Mouse (Mus musculus): ENCODE results near the gene Gcsam. TPM values are rescaled to one million over a fixed set of nuclear protein-coding genes. Genes with fewer than 3 reads are reported as not detected.

The Gcsam gene
- polyA plus RNA-seq (2012; ENCODE audit: low replicate concordance): 0.05 and 0.25 TPM in 2 replicates

DNA sequence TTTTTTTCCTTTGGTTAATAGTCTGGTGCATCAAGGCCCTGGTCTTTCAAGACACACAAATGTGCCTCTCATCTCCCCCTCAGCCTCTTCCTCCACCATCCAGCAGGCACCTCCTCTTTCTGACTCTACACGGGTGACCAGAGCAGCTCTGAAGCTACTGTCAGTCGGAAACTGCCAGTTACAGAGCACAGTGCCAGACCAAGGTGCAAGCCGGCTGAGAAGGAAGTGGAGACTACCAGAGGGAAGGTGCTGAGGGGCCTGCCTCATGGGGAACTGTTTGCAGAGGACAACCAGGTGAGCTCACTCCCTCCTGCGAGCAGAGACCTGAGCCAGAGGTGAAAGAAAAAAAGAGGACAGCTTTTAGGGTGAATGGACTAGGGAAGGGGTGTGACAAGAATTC lies at the start of gene Gcsam:
Gene Gcsam (plus strand): TSS at position 114 of the 400 bp plus-strand sequence.

DNA sequence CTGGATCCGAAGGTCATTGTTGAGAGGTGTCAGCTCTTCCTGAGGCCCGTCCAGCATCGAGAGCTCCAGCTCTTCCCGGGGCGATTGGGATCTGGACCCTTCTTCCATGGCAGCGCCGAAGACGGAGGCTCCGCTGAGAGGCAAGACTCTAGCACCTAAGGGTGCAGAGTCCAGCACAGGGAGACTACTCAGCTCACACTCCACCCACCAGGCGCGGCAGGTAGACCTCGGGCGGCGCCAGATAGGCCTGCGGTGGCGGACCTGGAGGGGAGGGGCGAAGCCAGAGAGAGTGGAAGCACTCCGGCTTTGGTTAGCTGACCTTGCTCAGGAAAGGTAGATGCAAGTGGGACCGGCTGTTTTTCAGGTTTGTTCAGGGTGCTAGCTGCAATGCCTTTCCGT lies 43.8 kb downstream of the Gcsam start, which contains the start of gene BC016579:
Gene BC016579 (minus strand): TSS at position 135 of the 399 bp plus-strand sequence.

Other genes with a start within 250 kb of the Gcsam start
- 0.98 TPM in 1 of 2 replicates, not detected in the other for gene Cd200, start 201.3 kb upstream of the Gcsam start, polyA plus RNA-seq (2012; ENCODE audit: low replicate concordance)
- gene Gm609, start 117.4 kb upstream of the Gcsam start, polyA plus RNA-seq (2012; ENCODE audit: low replicate concordance): not detected in 2 replicates
- gene Gm17783, start 78.3 kb upstream of the Gcsam start, polyA plus RNA-seq (2012; ENCODE audit: low replicate concordance): not detected in 2 replicates
- not detected in 2 replicates for gene Slc9c1, start 75.1 kb upstream of the Gcsam start, polyA plus RNA-seq (2012; ENCODE audit: low replicate concordance)
- not detected in 2 replicates for gene BC016579, start 43.7 kb downstream of the Gcsam start, polyA plus RNA-seq (2012; ENCODE audit: low replicate concordance)
- gene Tmprss7, start 83.3 kb downstream of the Gcsam start, polyA plus RNA-seq (2012; ENCODE audit: low replicate concordance): not detected in 2 replicates
- 0.24 TPM in 1 of 2 replicates, not detected in the other for gene Tagln3, start 114.2 kb downstream of the Gcsam start, polyA plus RNA-seq (2012; ENCODE audit: low replicate concordance)
- gene Abhd10, start 132.6 kb downstream of the Gcsam start, polyA plus RNA-seq (2012; ENCODE audit: low replicate concordance): 4.8 and 5.5 TPM in 2 replicates

Data from leukemia stem cell, adult 10-12 weeks (primary cell).